Mouse (Mus musculus) G1E-ER4 (cell line): Measurements from ENCODE around the gene Scrn2. TPM values are rescaled to one million over a fixed set of nuclear protein-coding genes. Genes with fewer than 3 reads are reported as not detected.

ENCODE experiments used
- GATA1 ChIP-seq: IDR thresholded peaks from one replicate; pipeline ENCODE4 v1.8.0; 2012; ENCODE audit warnings: low read length, inconsistent platforms
- polyA plus RNA-seq: library from polyadenylated mRNA; stranded (reverse); fragments of >175 nt; gene quantifications from 2 replicates; pipeline ENCODE4 v1.2.3, GENCODE M21; 2012

The Scrn2 gene
- polyA plus RNA-seq, 1 experiment: 15.6 TPM

GRCm38 (mm10) chr11:97007093-97007794 lies 22.5 kb upstream of the Scrn2 start:
- no peak for TF ChIP-seq GATA1

- TF ChIP-seq GATA1: no peak
These were observed 20.4 kb upstream of the Scrn2 start for GRCm38 (mm10) chr11:97009198-97009790.

- TF ChIP-seq GATA1: no peak
These were observed 16.5 kb upstream of the Scrn2 start, which contains the start of gene Sp6 for GRCm38 (mm10) chr11:97013121-97013670. Gene Sp6, plus strand, starts transcription at chr11:97013394.

GRCm38 (mm10) chr11:97017696-97018582 lies 11.8 kb upstream of the Scrn2 start:
- no peak for TF ChIP-seq GATA1

- no peak for TF ChIP-seq GATA1
These were observed 11.0 kb upstream of the Scrn2 start for GRCm38 (mm10) chr11:97018583-97019344.

- no peak for TF ChIP-seq GATA1
These were observed 10.4 kb upstream of the Scrn2 start for GRCm38 (mm10) chr11:97019345-97019708.

- no peak for TF ChIP-seq GATA1
These were observed 8.5 kb upstream of the Scrn2 start for GRCm38 (mm10) chr11:97021121-97021765.

GRCm38 (mm10) chr11:97021873-97022484 lies 7.8 kb upstream of the Scrn2 start:
- TF ChIP-seq GATA1: no peak

- no peak for TF ChIP-seq GATA1
These were observed 4.8 kb upstream of the Scrn2 start for GRCm38 (mm10) chr11:97024977-97025376.

GRCm38 (mm10) chr11:97025721-97026344 lies 3.9 kb upstream of the Scrn2 start:
- no peak for TF ChIP-seq GATA1

- TF ChIP-seq GATA1: no peak
These were observed 688 bp downstream of the Scrn2 start for GRCm38 (mm10) chr11:97030426-97030825.

- no peak for TF ChIP-seq GATA1
These were observed 2.2 kb downstream of the Scrn2 start for GRCm38 (mm10) chr11:97031977-97032376.

- TF ChIP-seq GATA1: no peak
These were observed 2.8 kb downstream of the Scrn2 start for GRCm38 (mm10) chr11:97032499-97032898.

GRCm38 (mm10) chr11:97033781-97034180 lies 4.0 kb downstream of the Scrn2 start:
- no peak for TF ChIP-seq GATA1

- TF ChIP-seq GATA1: no peak
These were observed 6.4 kb downstream of the Scrn2 start for GRCm38 (mm10) chr11:97036141-97036540.
